Mouse (Mus musculus): Measurements from ENCODE around the gene Olfr641. TPM values are rescaled to one million over a fixed set of nuclear protein-coding genes. Genes with fewer than 3 reads are reported as not detected.

Olfr641 gene
- 0.12 and 0.23 TPM in 2 replicates for polyA plus RNA-seq (2015; fragmentation: Nextera tagmentation; extraction: Ambion mirVana)

GRCm38 (mm10) chr7:104035145-104035544 is at the start of gene Olfr641:
Gene Olfr641, plus strand, starts transcription at chr7:104035445.
- Histone ChIP-seq H3K27me3 (no peaks in the 10 kb centered on the region), H3K9ac (no peak within 1 kb of the TSS), H3K27ac (replicated peaks) (no peak within 1 kb of the TSS), H3K4me3 (replicated peaks) (no peak within 1 kb of the TSS), H3K9me3 (replicated peaks) (no peaks in the 10 kb centered on the region), H3K4me1 (no peaks in the 10 kb centered on the region), H3K36me3 (no peaks in the 10 kb centered on the region), H3K4me2 (replicated peaks) (no peak within 1 kb of the TSS)
- ATAC-seq (ENCODE audit: insufficient number of reproducible peaks, low FRiP score, low TSS enrichment, low read depth): no peak
- WGBS: 48% methylated on average over 1 of the region's 1 CpGs

- Histone ChIP-seq H3K27me3 (no peaks in the 10 kb centered on the region), H3K9ac (no peak within 1 kb of the TSS), H3K4me2 (replicated peaks) (no peak within 1 kb of the TSS), H3K4me1 (no peaks in the 10 kb centered on the region), H3K27ac (replicated peaks) (no peak within 1 kb of the TSS), H3K9me3 (replicated peaks) (no peaks in the 10 kb centered on the region), H3K36me3 (no peaks in the 10 kb centered on the region), H3K4me3 (replicated peaks) (no peak within 1 kb of the TSS)
- ATAC-seq (ENCODE audit: insufficient number of reproducible peaks, low FRiP score, low TSS enrichment, low read depth): no peak
Observed at GRCm38 (mm10) chr7:103998446-103998845, 36.8 kb upstream of the Olfr641 start, which contains the start of gene Olfr638. Gene Olfr638, plus strand, starts transcription at chr7:103998746.

GRCm38 (mm10) chr7:103999124-103999523 is 36.1 kb upstream of the Olfr641 start:
- ATAC-seq (ENCODE audit: insufficient number of reproducible peaks, low FRiP score, low TSS enrichment, low read depth): no peak
- Histone ChIP-seq H3K36me3 (no peaks in the 10 kb centered on the region), H3K27ac (replicated peaks) (no peak overlapping the region), H3K9me3 (replicated peaks) (no peaks in the 10 kb centered on the region), H3K27me3 (no peaks in the 10 kb centered on the region), H3K4me2 (replicated peaks) (no peak overlapping the region), H3K4me3 (replicated peaks) (no peak overlapping the region), H3K9ac (no peak overlapping the region), H3K4me1 (no peaks in the 10 kb centered on the region)

GRCm38 (mm10) chr7:104017203-104017602 is 18.0 kb upstream of the Olfr641 start, which contains the start of gene Olfr639:
Gene Olfr639, minus strand, starts transcription at chr7:104017303.
- no peaks in the 10 kb centered on the region for H3K27me3 ChIP-seq
- H3K4me2 ChIP-seq (replicated peaks): no peak within 1 kb of the TSS
- no peak for ATAC-seq (ENCODE audit: insufficient number of reproducible peaks, low FRiP score, low TSS enrichment, low read depth)
- no peak within 1 kb of the TSS for H3K9ac ChIP-seq
- no peaks in the 10 kb centered on the region for H3K4me1 ChIP-seq
- no peak within 1 kb of the TSS for H3K27ac ChIP-seq (replicated peaks)
- H3K9me3 ChIP-seq (replicated peaks): no peaks in the 10 kb centered on the region
- no peak within 1 kb of the TSS for H3K4me3 ChIP-seq (replicated peaks)
- H3K36me3 ChIP-seq: no peaks in the 10 kb centered on the region

DNA sequence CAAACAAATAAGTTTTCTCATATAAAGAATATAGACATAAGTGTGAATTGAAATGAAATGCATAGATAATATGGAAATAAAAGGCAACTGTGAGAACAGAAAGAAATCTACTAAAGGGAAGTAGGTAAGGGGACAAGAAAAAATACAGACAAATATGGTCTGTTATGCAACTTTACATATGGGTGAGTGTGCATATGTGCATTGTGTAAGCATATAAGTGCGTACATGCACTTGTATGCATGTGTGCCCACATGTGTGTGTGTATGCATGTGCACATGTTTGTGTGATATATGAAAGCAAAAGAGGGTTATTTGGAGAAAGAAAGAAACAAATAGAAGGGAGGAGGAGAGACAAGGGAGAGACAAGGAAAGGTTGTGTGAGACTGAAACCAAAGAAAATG is 16.3 kb upstream of the Olfr641 start:
- no peaks in the 10 kb centered on the region for H3K36me3 ChIP-seq
- ATAC-seq (ENCODE audit: insufficient number of reproducible peaks, low FRiP score, low TSS enrichment, low read depth): no peak
- H3K4me1 ChIP-seq: no peaks in the 10 kb centered on the region
- H3K4me2 ChIP-seq (replicated peaks): no peak overlapping the region
- WGBS: 86% methylated on average over 1 of the region's 1 CpGs
- H3K27me3 ChIP-seq: no peaks in the 10 kb centered on the region
- H3K9ac ChIP-seq: no peak overlapping the region
- H3K9me3 ChIP-seq (replicated peaks): no peaks in the 10 kb centered on the region
- no peak overlapping the region for H3K4me3 ChIP-seq (replicated peaks)
- no peak overlapping the region for H3K27ac ChIP-seq (replicated peaks)

- ATAC-seq (ENCODE audit: insufficient number of reproducible peaks, low FRiP score, low TSS enrichment, low read depth): no peak
- H3K4me2 ChIP-seq (replicated peaks): no peak overlapping the region
- no peak overlapping the region for H3K4me3 ChIP-seq (replicated peaks)
- no peaks in the 10 kb centered on the region for H3K4me1 ChIP-seq
- H3K9ac ChIP-seq: no peak overlapping the region
- no peaks in the 10 kb centered on the region for H3K36me3 ChIP-seq
- no peak overlapping the region for H3K27ac ChIP-seq (replicated peaks)
- H3K27me3 ChIP-seq: no peaks in the 10 kb centered on the region
- H3K9me3 ChIP-seq (replicated peaks): no peaks in the 10 kb centered on the region
- WGBS: 88% methylated on average over 6 of the region's 6 CpGs
Observed at GRCm38 (mm10) chr7:104021651-104022050, 13.6 kb upstream of the Olfr641 start.

- WGBS: 78% methylated on average over 6 of the region's 6 CpGs
- no peaks in the 10 kb centered on the region for H3K36me3 ChIP-seq
- no peak within 1 kb of the TSS for H3K27ac ChIP-seq (replicated peaks)
- ATAC-seq (ENCODE audit: insufficient number of reproducible peaks, low FRiP score, low TSS enrichment, low read depth): no peak
- H3K4me2 ChIP-seq (replicated peaks): no peak within 1 kb of the TSS
- H3K9me3 ChIP-seq (replicated peaks): no peaks in the 10 kb centered on the region
- H3K9ac ChIP-seq: no peak within 1 kb of the TSS
- no peaks in the 10 kb centered on the region for H3K27me3 ChIP-seq
- H3K4me1 ChIP-seq: no peaks in the 10 kb centered on the region
- no peak within 1 kb of the TSS for H3K4me3 ChIP-seq (replicated peaks)
Observed at GRCm38 (mm10) chr7:104025473-104025872, 9.8 kb upstream of the Olfr641 start, which contains the start of gene Olfr640. Gene Olfr640, minus strand, starts transcription at chr7:104025573.

DNA sequence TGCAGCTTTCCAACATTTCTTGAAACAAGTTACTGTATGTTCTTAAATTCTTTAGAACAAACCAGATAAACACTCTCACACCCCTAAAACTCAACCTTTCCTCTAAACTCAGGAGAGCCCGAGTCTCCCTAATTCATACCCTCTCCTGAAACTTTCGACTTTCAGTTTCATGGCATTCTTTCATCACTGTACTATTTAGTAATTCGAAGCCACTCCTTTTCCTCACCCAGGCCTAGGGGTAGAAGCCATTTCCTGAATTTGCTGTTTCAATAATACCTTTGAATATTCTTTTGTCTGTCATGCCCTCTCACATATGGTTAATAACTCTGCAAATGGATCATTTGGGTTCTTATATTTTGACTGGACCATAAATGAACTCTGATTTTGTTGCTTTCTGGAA is 8.3 kb upstream of the Olfr641 start:
- no peak for ATAC-seq (ENCODE audit: insufficient number of reproducible peaks, low FRiP score, low TSS enrichment, low read depth)
- no peak overlapping the region for H3K9ac ChIP-seq
- no peak overlapping the region for H3K4me2 ChIP-seq (replicated peaks)
- WGBS: 72% methylated on average over 3 of the region's 3 CpGs
- no peak overlapping the region for H3K4me3 ChIP-seq (replicated peaks)
- H3K27me3 ChIP-seq: no peaks in the 10 kb centered on the region
- H3K36me3 ChIP-seq: no peaks in the 10 kb centered on the region
- H3K27ac ChIP-seq (replicated peaks): no peak overlapping the region
- no peaks in the 10 kb centered on the region for H3K9me3 ChIP-seq (replicated peaks)
- no peaks in the 10 kb centered on the region for H3K4me1 ChIP-seq

- Histone ChIP-seq H3K4me3 (replicated peaks) (no peak overlapping the region), H3K27ac (replicated peaks) (no peak overlapping the region), H3K4me1 (no peaks in the 10 kb centered on the region), H3K9me3 (replicated peaks) (no peaks in the 10 kb centered on the region), H3K9ac (no peak overlapping the region), H3K36me3 (no peaks in the 10 kb centered on the region), H3K4me2 (replicated peaks) (no peak overlapping the region), H3K27me3 (no peaks in the 10 kb centered on the region)
- WGBS: 90% methylated on average over 4 of the region's 4 CpGs
- no peak for ATAC-seq (ENCODE audit: insufficient number of reproducible peaks, low FRiP score, low TSS enrichment, low read depth)
Observed at GRCm38 (mm10) chr7:104050745-104051144, 15.5 kb downstream of the Olfr641 start.

DNA sequence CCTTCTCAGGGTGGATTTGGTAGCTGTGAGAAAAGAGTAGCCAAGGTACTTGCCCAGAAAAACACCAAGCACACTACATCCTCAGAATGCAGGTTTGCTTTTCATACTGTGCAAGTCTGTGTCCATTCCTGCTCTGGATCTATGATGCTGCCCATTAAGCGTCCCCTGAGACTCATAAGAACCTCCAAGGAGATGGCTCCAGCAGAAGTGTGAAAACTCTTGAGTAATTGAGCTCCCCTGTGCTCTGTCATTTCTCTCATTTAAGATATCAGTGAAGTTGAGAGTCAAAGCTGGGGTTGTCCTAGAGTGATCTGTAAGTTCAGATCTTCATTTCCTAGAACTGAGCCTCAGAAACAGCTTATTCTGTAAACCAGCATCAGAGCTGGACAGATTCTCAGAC is 17.3 kb downstream of the Olfr641 start, which contains the start of gene Olfr642:
Olfr642 (minus strand) TSS at position 101 of the 400 bp plus-strand sequence.
- H3K4me1 ChIP-seq: no peaks in the 10 kb centered on the region
- no peaks in the 10 kb centered on the region for H3K36me3 ChIP-seq
- no peak within 1 kb of the TSS for H3K4me2 ChIP-seq (replicated peaks)
- H3K27ac ChIP-seq (replicated peaks): no peak within 1 kb of the TSS
- no peak for ATAC-seq (ENCODE audit: insufficient number of reproducible peaks, low FRiP score, low TSS enrichment, low read depth)
- H3K9me3 ChIP-seq (replicated peaks): no peaks in the 10 kb centered on the region
- H3K27me3 ChIP-seq: no peaks in the 10 kb centered on the region
- no peak within 1 kb of the TSS for H3K9ac ChIP-seq
- H3K4me3 ChIP-seq (replicated peaks): no peak within 1 kb of the TSS
- WGBS: 55% methylated on average over 1 of the region's 1 CpGs

GRCm38 (mm10) chr7:104059215-104059614 is 24.0 kb downstream of the Olfr641 start:
- no peaks in the 10 kb centered on the region for H3K27me3 ChIP-seq
- WGBS: 77% methylated on average over 1 of the region's 1 CpGs
- H3K4me3 ChIP-seq (replicated peaks): no peak overlapping the region
- no peak overlapping the region for H3K9ac ChIP-seq
- H3K4me1 ChIP-seq: no peaks in the 10 kb centered on the region
- no peaks in the 10 kb centered on the region for H3K36me3 ChIP-seq
- H3K9me3 ChIP-seq (replicated peaks): no peaks in the 10 kb centered on the region
- no peak overlapping the region for H3K27ac ChIP-seq (replicated peaks)
- H3K4me2 ChIP-seq (replicated peaks): no peak overlapping the region
- no peak for ATAC-seq (ENCODE audit: insufficient number of reproducible peaks, low FRiP score, low TSS enrichment, low read depth)

DNA sequence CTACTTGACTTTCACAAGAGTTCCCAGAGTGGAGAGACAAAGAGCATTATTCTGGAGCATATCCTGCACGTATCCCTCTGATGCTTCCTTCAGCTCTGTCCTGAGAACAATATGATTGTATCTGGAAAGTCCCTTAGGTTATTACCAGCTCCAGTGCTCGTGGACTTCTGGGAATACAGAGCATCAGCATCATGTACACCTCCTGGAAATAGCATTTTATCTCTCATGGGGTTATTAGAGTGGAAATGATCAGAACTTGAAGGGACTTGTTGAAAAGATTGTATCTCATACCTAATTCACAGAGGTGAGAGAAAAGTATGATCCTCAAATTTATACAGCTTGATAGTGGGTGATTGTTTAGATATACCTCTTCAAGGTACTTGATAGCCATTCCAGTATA is 26.1 kb downstream of the Olfr641 start, which contains the start of gene 4930516K23Rik:
4930516K23Rik (minus strand) TSS at position 101 of the 400 bp plus-strand sequence.
- H3K36me3 ChIP-seq: no peaks in the 10 kb centered on the region
- no peaks in the 10 kb centered on the region for H3K9me3 ChIP-seq (replicated peaks)
- no peak for ATAC-seq (ENCODE audit: insufficient number of reproducible peaks, low FRiP score, low TSS enrichment, low read depth)
- no peaks in the 10 kb centered on the region for H3K4me1 ChIP-seq
- no peak within 1 kb of the TSS for H3K4me3 ChIP-seq (replicated peaks)
- no peak within 1 kb of the TSS for H3K27ac ChIP-seq (replicated peaks)
- H3K27me3 ChIP-seq: no peaks in the 10 kb centered on the region
- H3K4me2 ChIP-seq (replicated peaks): no peak within 1 kb of the TSS
- 40% methylated on average over 2 of the region's 2 CpGs for WGBS
- H3K9ac ChIP-seq: no peak within 1 kb of the TSS

Data from embryonic facial prominence, embryonic 15.5 days (tissue).